8 mouse cellular contexts compared by ENCODE assay signal in genomic region chr8:54529382-54530296, GRCm38 (mm10). TPM values are rescaled to one million over a fixed set of nuclear protein-coding genes. Genes with fewer than 3 reads are reported as not detected.
DNase-seq lines count a peak whose midpoint lies in the region; ATAC-seq and TF ChIP-seq lines count a peak whose summit lies in the region.

Asb5 (plus strand) TSS chr8:54529580.
Spcs3 (minus strand) TSS chr8:54529998.

- no peaks in the 10 kb centered on the region for H3K9me3 ChIP-seq in embryonic facial prominence, embryonic 15.5 days (replicated peaks)
- H3K9me3 ChIP-seq in limb, embryonic 14.5 days (ENCODE audit: control insufficient read depth, low read length) = no peaks in the 10 kb centered on the region
- no peaks in the 10 kb centered on the region for H3K9me3 ChIP-seq in midbrain, postnatal 0 days (ENCODE audit: low read length)

- ATAC-seq in embryonic facial prominence, embryonic 15.5 days (ENCODE audit: insufficient number of reproducible peaks, low FRiP score, low TSS enrichment, low read depth) = peak; percentile 97
- peak; percentile 98 for ATAC-seq in limb, embryonic 14.5 days (ENCODE audit: low FRiP score, low read depth)
- ATAC-seq in midbrain, postnatal 0 days (ENCODE audit: low FRiP score) = peak; percentile 97

- TF ChIP-seq POLR2A in bone marrow, adult 2 months (IDR thresholded peaks at IDR 0.05; ENCODE audit: borderline replicate concordance, control insufficient read depth, low read depth, low read length) = peak; percentile 62; the same call in 1 of the 2 replicates
- 0 out of 2 replicates have a peak, but pooled peaks have one; percentile 23 for TF ChIP-seq POLR2A in limb, embryonic 14.5 days (IDR thresholded peaks at IDR 0.05; ENCODE audit: borderline replicate concordance, extremely low read depth, insufficient read depth, insufficient read length)

- H3K4me1 ChIP-seq in bone marrow, adult 2 months (ENCODE audit: control insufficient read depth, insufficient read depth, low read length) = no peaks in the 10 kb centered on the region; the same call in 1 of the 2 replicates
- peaks cover 17% of the 10 kb centered on the region; the same call in 1 of the 2 replicates for H3K4me1 ChIP-seq in embryonic facial prominence, embryonic 15.5 days
- peaks cover 14% of the 10 kb centered on the region for H3K4me1 ChIP-seq in limb, embryonic 14.5 days (ENCODE audit: control insufficient read depth, insufficient read depth, low read length)
- no peaks in the 10 kb centered on the region for H3K4me1 ChIP-seq in midbrain, postnatal 0 days (ENCODE audit: insufficient read depth, low read length)

- H3K27me3 ChIP-seq in embryonic facial prominence, embryonic 15.5 days = no peaks in the 10 kb centered on the region
- H3K27me3 ChIP-seq in limb, embryonic 14.5 days (ENCODE audit: control insufficient read depth, insufficient read depth, low read length) = no peaks in the 10 kb centered on the region
- no peaks in the 10 kb centered on the region for H3K27me3 ChIP-seq in midbrain, postnatal 0 days (ENCODE audit: insufficient read depth, low read length)

- H3K36me3 ChIP-seq in embryonic facial prominence, embryonic 15.5 days = 0 out of 2 replicates have a peak, but pooled peaks cover 7% of the 10 kb centered on the region
- H3K36me3 ChIP-seq in limb, embryonic 14.5 days (ENCODE audit: control insufficient read depth, insufficient read depth, low read length) = peaks cover 12% of the 10 kb centered on the region
- no peaks in the 10 kb centered on the region for H3K36me3 ChIP-seq in midbrain, postnatal 0 days (ENCODE audit: insufficient read depth, low read length)

- H3K4me2 ChIP-seq in embryonic facial prominence, embryonic 15.5 days (replicated peaks) = peak within 1 kb of the TSS; percentile 56
- H3K4me2 ChIP-seq in limb, embryonic 14.5 days (replicated peaks; ENCODE audit: low read depth, low read length, severe bottlenecking) = peak within 1 kb of the TSS; percentile 63
- H3K4me2 ChIP-seq in midbrain, postnatal 0 days (ENCODE audit: low read depth, low read length, poor library complexity, severe bottlenecking) = peak within 1 kb of the TSS; percentile 56

- peak; percentile 91 for DNase-seq in 3T3-L1 (ENCODE audit: low read depth, low spot score)
- DNase-seq in heart, adult 8-10 months (ENCODE audit: low spot score) = peak; percentile 95
- DNase-seq in kidney, adult 9 months = peak; percentile 97
- peak; percentile 95 for DNase-seq in limb, embryonic 14.5 days (ENCODE audit: low spot score)
- peak; percentile 97 for DNase-seq in midbrain, postnatal 0 days (ENCODE audit: low spot score)
- peak; percentile 91 to 93 for DNase-seq in spleen, postnatal 14 days (ENCODE audit: low spot score in 2 of 2)

- H3K4me3 ChIP-seq in bone marrow, adult 2 months (replicated peaks; ENCODE audit: control insufficient read depth, low read depth, low read length) = peak within 1 kb of the TSS; percentile 97
- H3K4me3 ChIP-seq in embryonic facial prominence, embryonic 15.5 days (replicated peaks) = peak within 1 kb of the TSS; percentile 88
- peak within 1 kb of the TSS; percentile 97 for H3K4me3 ChIP-seq in limb, embryonic 14.5 days (replicated peaks; ENCODE audit: low read length)
- peak within 1 kb of the TSS; percentile 98 for H3K4me3 ChIP-seq in midbrain, postnatal 0 days (ENCODE audit: low read depth, low read length)

- peak within 1 kb of the TSS; percentile 86 for H3K27ac ChIP-seq in bone marrow, adult 2 months (ENCODE audit: control insufficient read depth, insufficient read depth, low read depth, low read length, poor library complexity)
- peak within 1 kb of the TSS; percentile 86 for H3K27ac ChIP-seq in embryonic facial prominence, embryonic 15.5 days (replicated peaks)
- peak within 1 kb of the TSS; percentile 85 for H3K27ac ChIP-seq in limb, embryonic 14.5 days (replicated peaks; ENCODE audit: low read depth, low read length)
- H3K27ac ChIP-seq in midbrain, postnatal 0 days (ENCODE audit: low read depth, low read length) = peak within 1 kb of the TSS; percentile 93

- peak within 1 kb of the TSS; percentile 75 for H3K9ac ChIP-seq in embryonic facial prominence, embryonic 15.5 days
- H3K9ac ChIP-seq in limb, embryonic 14.5 days (ENCODE audit: low read depth, low read length, severe bottlenecking) = peak within 1 kb of the TSS; percentile 92
- H3K9ac ChIP-seq in midbrain, postnatal 0 days (replicated peaks; ENCODE audit: low read length, poor library complexity, severe bottlenecking) = peak within 1 kb of the TSS; percentile 92

- under 1% methylated on average over 88 of the region's 89 CpGs for WGBS in bone marrow, adult 2 months
- WGBS in embryonic facial prominence, embryonic 15.5 days = under 1% methylated on average over 89 of the region's 89 CpGs
- WGBS in limb, embryonic 14.5 days = under 1% methylated on average over 33 of the region's 89 CpGs
- under 1% methylated on average over 69 of the region's 89 CpGs for WGBS in midbrain, postnatal 0 days

- no peak for TF ChIP-seq CTCF in bone marrow, adult 2 months (IDR thresholded peaks at IDR 0.05; ENCODE audit: control insufficient read depth, insufficient read depth, low read length)
- no peak for TF ChIP-seq CTCF in midbrain, postnatal 0 days (IDR thresholded peaks at IDR 0.05)

RNA-seq across cellular contexts. Expression of gene Asb5, which starts in this region (rescaled TPM):
- polyA plus RNA-seq in bone marrow, adult 2 months (2011; ENCODE audit: insufficient read depth, insufficient read length, low replicate concordance, missing spikeins) = not detected in 2 replicates
- 5.7 and 7.1 TPM in 2 replicates for polyA plus RNA-seq in embryonic facial prominence, embryonic 15.5 days (2015; fragmentation: Nextera tagmentation; extraction: Ambion mirVana)
- 10 to 100 TPM; 19.9 to 28.5 (median 22.7) TPM for total RNA-seq in heart, adult 8-10 months (2022)
- 1.2 and 1.3 TPM in 2 replicates for polyA plus RNA-seq in limb, embryonic 14.5 days (2012; rRNA removed)
- 6.4 and 7.0 TPM in 2 replicates for polyA plus RNA-seq in limb, embryonic 14.5 days (2014; fragmentation: Nextera tagmentation; extraction: Ambion mirVana)
- total RNA-seq in midbrain, postnatal 0 days (2014; rRNA removed) = 1.1 and 14.6 TPM in 2 replicates
- polyA plus RNA-seq in midbrain, postnatal 0 days (2015; fragmentation: Nextera tagmentation; extraction: Ambion mirVana) = 10.7 and 11.4 TPM in 2 replicates

RNA-seq across cellular contexts. Expression of gene Spcs3, which starts in this region (rescaled TPM):
- 12.1 and 19.3 TPM in 2 replicates for polyA plus RNA-seq in bone marrow, adult 2 months (2011; ENCODE audit: insufficient read depth, insufficient read length, low replicate concordance, missing spikeins)
- polyA plus RNA-seq in embryonic facial prominence, embryonic 15.5 days (2015; fragmentation: Nextera tagmentation; extraction: Ambion mirVana) = 73.7 and 76.9 TPM in 2 replicates
- total RNA-seq in heart, adult 8-10 months (2022) = 10 to 100 TPM; 50.5 to 58.0 (median 54.4) TPM
- 35.0 and 39.7 TPM in 2 replicates for polyA plus RNA-seq in limb, embryonic 14.5 days (2012; rRNA removed)
- polyA plus RNA-seq in limb, embryonic 14.5 days (2014; fragmentation: Nextera tagmentation; extraction: Ambion mirVana) = 85.1 and 86.5 TPM in 2 replicates
- total RNA-seq in midbrain, postnatal 0 days (2014; rRNA removed) = 31.8 and 39.3 TPM in 2 replicates
- polyA plus RNA-seq in midbrain, postnatal 0 days (2015; fragmentation: Nextera tagmentation; extraction: Ambion mirVana) = 33.4 and 33.9 TPM in 2 replicates

Comparison
In these comparisons a context has a peak if more than half of its experiments do, and no peak if none do; other contexts are left out.
1. Peak in every context shown above with its lines: DNase-seq, ATAC-seq, H3K4me3 ChIP-seq and H3K27ac ChIP-seq.